Mouse (Mus musculus) gastrocnemius, postnatal 14 days (tissue): ENCODE measurements at regions not wholly inside any gene's neighbourhood (a gene's known extent, or its start where the extent isn't known, plus 50 kb on each side); places are given as distances from the start of the nearest gene placed in this dataset.
"Not testable (repeated sequence)": the region's sequence is repeated elsewhere in the genome, so short reads cannot be mapped to it uniquely, and the experiment has no call there.

ENCODE experiments used
- DNase-seq: peaks from one replicate; pipeline ENCODE4 v3.0.0; 2021; ENCODE audit warnings: mixed read lengths
- intact Hi-C: fragments of 180-260 bp; cut with DNase I; formaldehyde crosslinking; loops from one replicate; pipeline ENCODE4 v1.15.1; 2025; ENCODE audit warnings: low total_unique reads

DNA sequence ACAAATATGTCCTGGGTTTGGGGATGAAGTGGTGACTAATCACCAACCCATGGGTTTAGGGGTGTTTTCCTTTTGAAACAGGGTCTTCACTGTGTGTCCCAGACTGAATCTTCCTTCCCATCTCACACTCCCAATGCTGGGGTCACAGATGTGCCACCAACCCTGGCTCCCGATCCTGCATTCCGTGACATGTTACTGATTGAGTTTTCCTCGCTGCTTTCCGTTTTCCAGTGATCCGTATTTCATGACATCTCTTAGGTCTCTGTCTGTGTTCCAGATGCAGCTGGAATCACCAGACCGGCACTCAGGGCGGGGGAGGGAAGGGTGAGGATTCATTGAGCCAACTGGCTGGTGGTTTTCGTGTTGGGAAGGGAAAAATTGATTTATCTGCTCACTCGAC lies 157.1 kb downstream of the Opa1 start:
- DNase-seq: no peak

DNA sequence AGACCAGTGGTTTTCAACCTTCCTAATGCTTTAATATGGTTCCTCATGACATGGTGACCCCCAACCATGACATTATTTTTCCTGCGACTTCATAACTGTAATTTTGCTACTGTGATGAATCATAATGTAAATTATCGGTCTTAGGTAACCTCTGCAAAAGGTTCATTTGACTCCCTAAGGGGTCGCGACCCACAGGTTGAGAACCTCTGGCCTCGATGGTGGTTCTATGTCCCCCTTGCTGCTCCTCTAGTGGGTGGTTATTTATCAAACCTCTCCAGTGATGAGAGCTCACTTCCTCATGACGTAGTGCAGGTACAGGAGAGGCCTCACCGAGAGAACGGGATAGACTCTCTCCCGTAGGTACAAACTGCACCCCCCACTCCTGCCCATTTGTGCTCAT lies 158.9 kb downstream of the Opa1 start:
- no peak for DNase-seq
- intact Hi-C loops: loop anchor here (5.0 to 10.0 kb wide), 2 partner anchors 74 to 197 kb away; no protein-coding TSS in a partner anchor

More for the DNA sequence above, 157.1 kb downstream of the Opa1 start:
- intact Hi-C loops: loop anchor here (5.0 to 10.0 kb wide), 2 partner anchors 76 to 199 kb away; no protein-coding TSS in a partner anchor

DNA sequence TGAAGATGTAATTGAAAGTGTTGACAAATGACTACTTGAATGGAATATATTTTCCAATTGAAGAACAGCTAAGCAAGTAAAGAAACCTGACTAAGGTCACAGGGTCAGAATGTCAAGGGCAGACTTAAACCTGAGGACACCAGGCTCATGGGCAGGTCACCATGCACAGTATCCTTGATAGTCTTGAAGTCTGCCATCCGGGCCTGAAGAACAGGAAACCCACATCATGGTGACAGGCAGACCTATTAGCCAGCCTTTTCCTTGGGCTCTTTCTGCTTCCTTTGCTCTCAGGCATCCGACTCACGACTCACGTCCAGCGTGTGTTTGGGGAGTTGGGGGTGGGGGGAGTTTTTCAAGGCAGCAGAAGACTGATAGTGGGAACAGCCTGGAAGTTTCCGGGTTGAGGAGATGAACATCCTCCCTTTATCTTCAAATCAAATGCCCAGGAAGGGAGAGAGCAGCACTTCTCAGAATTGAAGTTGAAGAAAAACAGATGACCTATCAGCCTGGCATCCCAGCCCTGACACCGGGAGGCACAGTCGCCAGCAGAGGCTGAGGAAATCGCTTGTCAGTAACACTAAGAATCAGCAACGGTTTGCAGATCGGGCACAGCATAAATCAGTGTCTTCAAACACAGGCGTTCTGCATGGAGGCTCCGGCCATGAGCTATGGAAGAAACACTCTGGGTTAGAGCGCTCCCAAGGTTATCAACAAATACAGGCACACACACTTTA lies 163.5 kb downstream of the Opa1 start:
- no peak for DNase-seq
- intact Hi-C loops: no loop called here

DNA sequence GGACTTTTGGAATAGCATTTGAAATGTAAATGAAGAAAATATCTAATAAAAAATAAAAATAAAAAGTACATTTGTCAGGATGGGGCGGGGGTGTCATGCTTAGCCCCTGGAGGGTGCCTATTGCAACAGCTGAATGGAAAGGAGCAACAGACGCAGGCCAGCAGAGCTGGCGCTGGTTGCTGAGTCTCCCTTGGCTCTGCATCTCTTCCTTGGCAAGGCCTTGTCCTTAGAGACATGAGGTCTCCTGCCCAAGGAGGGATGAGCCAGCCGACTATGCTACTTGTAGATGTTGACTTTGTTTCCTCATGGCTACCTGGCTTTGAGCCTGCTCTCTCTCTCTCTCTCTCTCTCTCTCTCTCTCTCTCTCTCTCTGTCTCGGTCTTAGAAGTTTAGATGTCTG lies 166.4 kb downstream of the Opa1 start:
- intact Hi-C loops: no loop called here
- DNase-seq: peak; percentile 43

DNA sequence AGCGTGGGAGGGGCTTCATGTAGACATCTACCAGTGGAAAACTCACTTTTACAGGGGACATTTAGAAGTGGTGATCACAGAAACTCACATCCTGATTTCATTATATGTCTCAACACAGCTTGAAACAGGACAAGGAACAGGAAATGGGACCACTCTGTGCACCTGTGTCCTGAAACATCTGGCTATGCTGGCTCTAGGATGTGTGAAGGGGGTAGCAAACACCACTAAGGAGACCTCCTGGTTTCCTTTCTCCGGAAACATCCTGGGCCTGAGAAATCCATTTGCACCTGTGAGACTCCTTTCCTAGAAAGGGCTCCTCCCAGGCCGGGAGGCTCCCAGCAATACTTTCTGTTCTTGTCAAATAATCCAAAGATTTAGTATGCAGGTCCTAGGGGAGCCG lies 167.1 kb downstream of the Opa1 start:
- intact Hi-C loops: no loop called here

DNA sequence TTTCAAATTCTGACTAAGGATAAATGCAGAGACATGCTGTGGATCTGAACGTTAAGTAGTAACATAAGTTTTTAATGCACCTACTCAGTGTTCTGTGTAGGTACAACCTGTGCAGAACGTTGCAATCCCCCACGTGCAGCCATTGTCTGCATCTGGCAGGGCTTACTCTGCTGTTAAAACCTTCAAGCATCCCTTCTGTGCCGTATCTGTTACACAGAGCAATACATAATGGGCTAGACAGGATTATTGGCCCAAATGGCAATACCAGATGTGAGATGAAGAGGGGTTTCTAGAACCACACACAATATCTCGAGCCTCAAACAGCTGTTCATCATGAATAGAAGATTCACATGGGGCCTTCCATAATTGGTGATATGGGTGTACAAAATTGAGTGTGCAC lies 170.0 kb downstream of the Opa1 start:
- intact Hi-C loops: no loop called here
- no peak for DNase-seq

More for the DNA sequence above, 167.1 kb downstream of the Opa1 start:
- DNase-seq: no peak

DNA sequence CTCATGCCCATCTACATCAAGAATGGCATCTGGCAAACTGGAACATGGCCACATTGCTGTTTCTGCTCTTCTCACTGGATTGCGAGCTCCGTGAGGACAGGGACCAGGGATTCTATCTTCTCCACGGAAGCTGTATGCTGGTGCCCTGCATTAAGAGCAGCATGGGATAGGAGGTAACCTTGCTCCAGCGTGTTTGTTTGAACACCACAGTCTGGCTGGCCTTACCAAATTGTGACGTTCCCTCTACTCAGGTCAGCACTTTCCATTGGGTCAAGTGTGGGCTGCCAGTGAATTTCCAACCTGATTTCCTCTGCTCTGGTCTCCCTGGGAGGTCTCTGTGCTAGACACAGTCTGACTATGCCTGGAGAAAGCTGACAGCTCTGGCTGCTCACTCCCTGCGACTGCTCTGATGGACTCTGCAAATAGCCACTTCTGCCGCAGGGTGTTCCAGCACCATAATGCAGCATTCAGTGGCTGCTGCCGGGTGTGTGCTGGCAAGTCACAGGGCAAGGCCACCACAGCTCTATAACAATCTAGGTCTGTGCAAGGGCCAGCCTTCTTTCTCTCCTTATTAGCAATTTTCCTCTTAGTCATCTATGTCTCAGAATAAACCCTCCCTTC lies 175.6 kb downstream of the Opa1 start:
- intact Hi-C loops: no loop called here
- DNase-seq: no peak

DNA sequence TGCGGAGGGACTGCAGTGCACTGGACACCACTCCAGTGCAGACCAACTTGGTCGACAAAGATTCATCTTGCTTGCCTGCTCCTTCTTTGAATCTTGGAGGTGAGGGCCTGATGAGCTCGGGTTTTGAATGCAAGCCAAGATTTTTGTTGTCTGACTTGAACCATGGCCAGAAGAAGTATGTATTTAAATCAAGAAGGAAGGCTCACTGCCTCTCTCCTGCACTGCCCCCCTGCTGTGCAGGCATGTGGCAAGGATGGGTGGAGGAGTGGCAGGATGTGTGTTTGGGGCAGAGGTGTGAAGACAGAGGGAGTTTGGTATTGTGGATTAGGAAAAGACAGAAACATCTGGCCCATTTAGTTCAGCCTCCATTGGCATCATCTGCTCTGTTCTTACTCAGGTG lies 179.1 kb downstream of the Opa1 start:
- intact Hi-C loops: no loop called here
- no peak for DNase-seq

DNA sequence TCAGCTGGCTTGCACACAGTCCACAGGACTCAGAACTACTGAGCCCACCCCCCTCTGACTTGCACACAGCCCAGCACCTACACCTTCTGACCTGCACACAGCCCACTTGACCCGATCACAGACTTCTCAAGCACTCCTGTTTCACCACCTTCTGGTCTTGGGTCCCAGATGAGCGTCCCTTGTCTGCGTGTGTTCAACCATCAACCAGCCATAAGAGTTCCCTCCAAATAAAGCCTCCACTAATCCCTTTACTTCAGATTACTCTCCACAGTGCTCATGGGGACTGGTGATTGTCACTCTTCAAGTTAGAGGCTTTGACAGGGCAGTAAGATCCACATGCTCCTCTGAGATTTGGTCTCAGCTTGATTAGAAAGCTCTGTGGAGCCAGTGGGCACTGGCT lies 180.3 kb downstream of the Opa1 start:
- intact Hi-C loops: no loop called here
- DNase-seq: no peak

DNA sequence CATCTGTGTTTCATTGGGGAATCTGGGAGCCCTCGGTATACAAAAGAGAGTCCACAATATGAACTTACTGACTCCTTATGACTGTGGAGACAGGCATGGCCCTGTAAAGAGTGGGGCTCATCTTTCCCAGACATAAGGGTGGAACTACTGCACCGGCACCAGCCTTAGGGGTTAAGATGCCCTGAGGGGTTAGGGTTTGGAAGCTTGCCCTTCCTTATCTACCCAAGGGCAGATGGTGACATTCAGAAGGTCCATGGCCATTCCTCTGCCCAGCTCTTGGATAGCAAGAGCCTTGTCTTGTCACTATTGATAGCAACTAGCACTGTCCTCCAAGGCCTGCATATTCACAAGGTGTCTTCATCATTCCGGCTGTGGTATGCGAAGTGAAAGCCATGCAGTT lies 181.5 kb downstream of the Opa1 start:
- DNase-seq: no peak
- intact Hi-C loops: no loop called here

DNA sequence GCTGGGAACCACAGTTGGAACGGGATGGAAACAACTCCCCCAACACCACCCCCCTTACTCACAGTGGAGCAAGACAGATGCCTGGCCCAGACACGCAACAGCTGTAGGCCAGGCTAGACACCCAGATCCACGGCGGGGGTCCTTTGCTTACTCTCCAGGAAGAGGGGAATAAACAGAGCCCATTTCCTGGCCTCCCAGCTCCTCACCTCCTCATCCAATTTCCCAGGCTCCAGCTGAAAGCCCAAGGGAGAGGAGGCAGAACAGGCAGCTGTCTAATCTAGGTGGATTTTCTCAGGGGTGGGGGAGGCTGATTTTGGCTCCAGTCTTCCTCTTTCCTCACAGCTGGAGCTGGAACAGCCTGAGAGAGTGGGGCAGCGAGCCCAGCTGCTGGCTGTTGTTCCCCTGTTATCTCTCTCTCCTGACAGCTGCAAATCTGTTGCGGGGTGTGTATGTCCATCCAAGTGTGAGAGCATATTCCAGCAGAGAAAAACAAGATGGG lies 182.7 kb downstream of the Opa1 start:
- intact Hi-C loops: no loop called here
- peak; percentile 83 for DNase-seq

DNA sequence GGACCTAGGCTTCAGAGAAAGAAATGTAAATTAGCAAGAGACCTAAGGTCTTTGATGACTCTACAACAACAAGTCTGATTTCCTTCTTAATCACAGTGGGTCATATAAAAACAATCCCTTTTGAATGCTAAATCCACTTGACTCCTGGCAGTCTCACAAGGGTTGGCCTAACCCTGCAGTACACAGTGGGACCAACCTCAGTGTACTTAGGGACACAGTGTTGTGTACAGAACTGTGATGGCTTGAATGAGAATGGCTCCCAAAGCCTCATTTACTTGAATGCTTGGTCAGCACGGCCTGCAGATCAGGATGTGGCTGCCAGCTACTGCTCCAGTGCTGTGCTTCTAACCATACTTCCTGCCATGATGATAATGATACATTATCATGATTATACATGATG lies 185.2 kb downstream of the Opa1 start:
- no peak for DNase-seq
- intact Hi-C loops: no loop called here

DNA sequence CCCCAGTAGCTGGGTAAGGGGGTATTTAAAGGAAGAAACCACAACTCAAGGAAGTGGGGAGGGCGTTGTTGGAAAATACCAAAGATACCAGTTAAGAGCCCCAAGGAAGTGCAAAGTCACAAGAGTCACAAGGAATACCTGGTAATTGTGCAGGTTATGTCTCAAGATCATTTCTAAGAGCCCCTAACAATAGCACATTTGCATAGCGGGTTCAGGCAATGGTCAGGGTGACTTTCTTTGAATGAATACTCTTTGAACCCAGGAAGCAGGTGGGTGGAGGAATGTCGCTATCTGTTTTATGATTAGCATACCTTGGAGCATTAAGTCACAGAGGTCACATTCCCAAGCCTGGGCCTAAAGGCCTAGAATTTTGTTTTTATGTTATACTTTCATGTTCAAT lies 186.7 kb downstream of the Opa1 start:
- intact Hi-C loops, DNase-seq: not testable (repeated sequence)

DNA sequence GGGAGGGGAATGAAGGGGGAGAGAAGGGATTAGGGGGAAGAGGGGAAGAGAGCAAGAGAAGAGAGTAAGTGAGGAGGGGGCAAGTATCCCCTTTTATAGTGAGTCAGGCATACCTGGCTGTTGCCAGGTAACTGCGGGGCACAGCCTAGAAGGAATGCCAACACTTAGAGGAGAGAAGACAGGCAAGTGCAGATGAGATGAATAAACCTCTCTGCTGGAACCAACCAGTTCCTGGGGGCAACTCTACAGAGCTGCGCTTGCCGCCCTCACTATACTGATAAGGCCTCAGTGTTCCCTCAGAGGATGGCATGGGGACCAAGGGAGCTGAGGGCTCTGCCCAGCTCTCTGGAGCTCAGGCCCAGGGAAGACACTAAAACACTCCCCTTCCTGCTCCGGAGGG lies 192.2 kb downstream of the Opa1 start:
- intact Hi-C loops: no loop called here

DNA sequence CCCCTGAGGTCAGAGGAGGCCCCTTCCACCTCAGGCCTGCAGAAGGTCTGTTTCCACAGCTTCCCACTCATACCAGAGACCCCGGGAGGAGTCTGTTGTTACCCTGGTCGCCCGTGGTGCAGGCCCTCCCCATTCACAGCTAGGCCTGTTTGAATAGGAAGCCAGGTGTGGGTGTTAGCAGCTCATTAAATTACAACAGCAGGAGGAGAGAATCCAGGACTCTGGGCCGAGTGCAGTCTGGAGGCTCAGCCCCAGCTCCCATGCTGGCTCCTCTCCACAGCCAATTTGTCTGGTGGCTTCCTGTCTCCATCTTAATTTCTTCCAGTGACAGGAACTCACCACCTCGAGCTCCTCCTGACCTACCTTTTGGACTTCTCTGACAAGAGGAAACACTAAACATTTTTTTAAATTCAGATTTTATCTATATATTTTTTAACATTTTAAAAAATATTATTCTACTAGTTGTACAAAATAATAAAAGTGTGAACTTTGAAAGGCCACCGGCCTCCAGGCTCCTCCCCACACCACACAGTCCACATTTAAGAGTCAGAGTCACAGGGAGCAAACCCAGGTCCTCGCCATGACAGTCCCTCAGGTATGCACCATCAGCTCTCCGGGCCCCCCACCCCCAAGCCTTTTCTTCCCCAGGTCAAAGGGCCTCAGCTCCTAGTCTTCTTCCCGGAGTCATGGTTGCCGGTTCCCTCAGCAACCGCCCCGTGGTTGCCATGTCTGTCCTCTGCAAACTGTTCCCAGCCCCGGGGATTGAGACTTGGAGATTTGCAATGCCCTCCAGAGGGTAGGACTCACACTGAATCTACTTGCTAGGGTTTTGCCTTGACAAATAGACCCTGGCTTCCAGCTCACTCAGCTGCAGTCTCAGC lies 192.8 kb downstream of the Opa1 start:
- intact Hi-C loops: no loop called here
- DNase-seq: no peak

More for the DNA sequence above, 192.2 kb downstream of the Opa1 start:
- no peak for DNase-seq

DNA sequence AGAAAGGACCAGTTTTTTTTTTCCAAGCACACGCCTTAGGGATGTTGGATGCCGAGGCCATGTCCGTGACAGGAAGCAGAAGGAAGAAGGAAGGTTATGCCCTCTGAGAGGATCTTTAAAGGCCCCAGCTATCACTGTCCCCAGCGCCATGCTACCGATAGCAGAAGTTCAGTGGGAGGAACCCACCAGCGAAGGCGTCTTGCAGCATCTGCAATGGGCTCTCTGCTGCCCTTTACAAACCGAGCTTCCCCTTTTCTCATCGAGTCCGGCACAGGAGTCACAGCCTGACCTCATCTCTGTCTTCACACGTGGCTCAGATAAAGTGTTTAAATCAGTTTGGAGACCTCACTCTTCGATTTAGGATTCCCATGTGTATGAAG lies 193.5 kb downstream of the Opa1 start:
- intact Hi-C loops: no loop called here
- no peak for DNase-seq

DNA sequence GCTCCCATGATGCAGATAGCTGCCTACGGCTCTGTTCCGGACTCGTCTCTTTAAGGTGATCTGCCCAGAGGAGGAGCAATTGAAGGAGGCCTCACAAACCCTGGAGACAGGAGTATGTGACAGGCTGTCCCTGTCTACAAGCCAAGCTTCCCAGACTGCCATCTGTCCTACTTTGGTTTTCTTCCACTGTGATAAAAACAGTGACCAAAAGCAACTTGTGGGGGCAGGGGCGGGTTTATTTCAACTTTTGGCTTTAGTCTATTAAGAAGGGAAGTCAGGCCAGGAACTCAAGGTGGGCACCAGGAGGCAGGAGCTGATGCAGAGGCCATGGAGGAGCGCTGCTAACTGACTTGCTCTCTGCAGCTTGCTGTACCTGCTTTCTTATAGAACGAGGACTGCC lies 193.9 kb downstream of the Opa1 start:
- no peak for DNase-seq
- intact Hi-C loops: no loop called here

DNA sequence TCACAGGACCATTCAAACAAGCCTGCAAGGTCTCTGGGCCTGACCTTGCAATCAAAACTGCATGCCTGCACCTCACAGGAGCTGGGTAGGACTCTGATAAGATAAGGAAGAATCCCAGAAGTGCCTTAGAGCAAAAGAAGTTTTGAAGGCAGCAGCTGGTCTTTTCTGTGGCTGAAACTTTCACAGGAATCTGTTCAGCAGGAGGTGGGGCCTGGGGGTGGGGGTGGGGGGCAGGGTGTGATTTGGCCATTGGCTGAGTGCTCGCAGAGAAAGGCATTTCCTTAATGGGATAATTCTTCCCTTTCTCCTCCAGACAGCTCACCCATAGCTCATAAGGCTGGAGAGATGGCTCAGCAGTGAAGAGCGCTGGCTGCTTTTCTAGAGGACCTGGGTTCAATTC lies 195.8 kb downstream of the Opa1 start:
- intact Hi-C loops: no loop called here
- DNase-seq: no peak

DNA sequence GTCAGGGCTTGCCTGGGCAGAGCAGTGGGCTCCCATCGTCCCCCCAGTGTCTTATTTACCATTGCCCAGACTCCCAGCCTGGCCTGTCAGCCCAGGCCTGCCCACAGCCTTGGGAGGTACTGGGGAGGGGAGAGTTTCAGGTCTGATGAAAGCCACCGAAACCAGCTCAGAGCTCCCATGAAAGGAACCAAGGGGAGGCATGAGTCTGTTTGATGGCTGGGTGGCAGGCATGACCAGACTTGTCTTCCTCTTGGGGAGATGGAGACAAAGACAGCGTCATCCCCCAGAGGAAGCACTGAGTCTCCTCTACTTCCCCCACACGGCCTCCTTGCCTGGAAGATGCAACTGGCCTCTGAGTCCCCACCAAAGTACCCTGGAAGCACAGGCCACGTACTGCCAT lies 196.7 kb downstream of the Opa1 start:
- DNase-seq: no peak
- intact Hi-C loops: no loop called here

DNA sequence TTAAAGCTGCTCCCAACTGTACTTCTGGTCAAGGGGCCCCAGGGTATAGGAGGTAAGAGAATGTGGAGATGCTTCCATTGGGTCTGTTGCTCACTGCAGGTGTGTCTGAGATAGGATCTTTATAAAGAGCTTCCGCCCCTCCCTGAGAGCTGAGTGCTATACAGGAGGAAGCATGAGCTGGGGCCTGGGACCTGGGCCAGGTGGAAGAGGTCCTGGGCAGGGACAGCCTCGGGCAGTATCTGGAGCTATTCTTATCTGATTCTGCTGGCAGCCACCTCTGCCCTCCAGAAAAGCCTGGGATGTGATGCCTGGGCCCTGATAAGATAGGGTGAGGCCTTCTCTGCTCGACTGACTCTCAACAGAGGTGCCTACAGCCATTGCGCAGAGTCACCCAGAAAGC lies 203.3 kb downstream of the Opa1 start:
- DNase-seq: peak; percentile 56

More for the DNA sequence above, 203.3 kb downstream of the Opa1 start:
- intact Hi-C loops: no loop called here
